Mouse (Mus musculus): ENCODE data around the gene Lin7b. TPM values are rescaled to one million over a fixed set of nuclear protein-coding genes. Genes with fewer than 3 reads are reported as not detected.
A peak's percentile ranks its signal among the peaks of the same experiment; 100 is the strongest.
"Not testable (repeated sequence)": the region's sequence is repeated elsewhere in the genome, so short reads cannot be mapped to it uniquely, and the experiment has no call there.

Gene Lin7b
- total RNA-seq, 2 experiments from 2014 or later, result 1.8 to 2.0 TPM

- no peak for DNase-seq (ENCODE audit: low spot score)
- intact Hi-C loops (cut with DNase I), result loop anchor here (2.0 to 5.0 kb wide), 2 partner anchors 36 to 88 kb away; partner anchors contain the start of gene Gys1
Measured at GRCm38 (mm10) chr7:45396787-45397186, 26.4 kb upstream of the Lin7b start.

- intact Hi-C loops (cut with DNase I), result loop anchor here (2.0 to 5.0 kb wide), 2 partner anchors 36 to 88 kb away; partner anchors contain the start of gene Gys1
- not testable (repeated sequence) for DNase-seq (ENCODE audit: low spot score)
Measured at GRCm38 (mm10) chr7:45396337-45396775, 26.0 kb upstream of the Lin7b start.

GRCm38 (mm10) chr7:45395578-45396336 is 25.4 kb upstream of the Lin7b start, which contains the start of gene Snrnp70:
TSS of gene Snrnp70 (minus strand) at chr7:45395742.
- peak; percentile 100 for DNase-seq (ENCODE audit: low spot score)
- intact Hi-C loops (cut with DNase I), result loop anchor here (2.0 to 5.0 kb wide), 3 partner anchors 25 to 87 kb away; partner anchors contain the start of genes Gys1 and Lin7b

GRCm38 (mm10) chr7:45395129-45395541 is 24.8 kb upstream of the Lin7b start:
- no peak for DNase-seq (ENCODE audit: low spot score)
- intact Hi-C loops (cut with DNase I), result loop anchor here (2.0 to 5.0 kb wide), 2 partner anchors 24 to 37 kb away; partner anchors contain the start of genes Gys1 and Lin7b

DNA sequence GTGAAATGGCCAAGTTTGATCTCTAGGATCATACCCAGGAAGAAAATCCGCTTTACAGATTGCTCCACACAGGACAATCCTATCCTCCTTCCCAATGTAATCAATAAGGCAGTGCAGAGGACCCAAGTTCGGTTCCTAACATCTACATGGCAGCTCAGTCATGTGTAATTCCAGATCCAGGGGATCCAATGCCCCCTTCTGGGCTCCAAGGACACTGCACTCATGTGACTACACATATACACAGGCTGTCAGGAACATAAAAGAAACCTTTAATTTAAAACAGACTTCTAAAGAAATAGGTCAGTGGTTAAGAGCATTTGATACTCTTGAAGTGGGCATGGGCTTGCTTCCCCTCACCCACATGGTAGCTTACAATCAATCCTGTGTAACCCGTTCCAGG is 15.7 kb upstream of the Lin7b start:
- DNase-seq (ENCODE audit: low spot score), result no peak
- intact Hi-C loops (cut with DNase I), result no loop called here

GRCm38 (mm10) chr7:45376057-45376456 is 5.7 kb upstream of the Lin7b start:
- intact Hi-C loops (cut with DNase I), result no loop called here

DNA sequence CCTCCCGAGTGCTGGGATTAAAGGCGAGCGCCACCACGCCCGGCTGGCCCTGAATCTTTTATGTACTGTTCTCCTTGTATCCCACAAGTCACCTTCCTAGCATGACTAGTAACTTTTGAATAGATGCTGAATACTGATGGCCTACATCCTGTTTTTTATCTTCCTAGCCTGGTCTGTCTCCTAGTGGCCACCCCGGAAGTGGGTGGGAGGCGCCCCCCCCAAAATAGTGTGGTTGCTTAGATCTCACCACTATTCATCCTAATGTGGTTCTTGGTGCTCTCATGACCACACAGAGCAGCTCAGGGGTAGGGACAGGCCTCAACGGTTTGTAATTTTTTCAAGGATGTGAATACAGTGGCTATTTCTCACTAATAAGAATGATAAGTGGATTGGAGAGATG is 4.2 kb upstream of the Lin7b start:
- intact Hi-C loops (cut with DNase I), result no loop called here
- DNase-seq (ENCODE audit: low spot score), result no peak

More at GRCm38 (mm10) chr7:45376057-45376456, 5.7 kb upstream of the Lin7b start:
- DNase-seq (ENCODE audit: low spot score), result no peak

DNA sequence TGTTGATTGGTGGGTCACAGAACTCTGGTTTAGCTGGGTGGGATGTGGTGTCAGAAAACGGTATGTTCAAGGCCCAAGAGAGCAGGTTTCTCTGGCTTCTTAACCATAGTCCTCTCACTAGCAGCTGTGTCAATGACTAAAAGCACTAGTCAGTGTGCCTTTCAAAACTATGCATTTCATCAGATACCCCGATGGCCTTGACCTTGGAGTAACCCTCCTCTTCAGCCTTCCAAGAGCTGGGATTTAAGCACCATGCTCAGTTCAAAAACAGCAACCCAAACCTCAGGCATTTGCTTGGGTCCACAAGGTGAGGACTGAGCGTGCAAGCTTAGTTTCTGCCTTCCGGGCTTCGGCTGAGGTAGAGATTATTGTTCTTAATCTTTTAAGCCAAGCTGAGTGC is 2.0 kb upstream of the Lin7b start:
- intact Hi-C loops (cut with DNase I), result no loop called here
- DNase-seq (ENCODE audit: low spot score), result no peak

DNA sequence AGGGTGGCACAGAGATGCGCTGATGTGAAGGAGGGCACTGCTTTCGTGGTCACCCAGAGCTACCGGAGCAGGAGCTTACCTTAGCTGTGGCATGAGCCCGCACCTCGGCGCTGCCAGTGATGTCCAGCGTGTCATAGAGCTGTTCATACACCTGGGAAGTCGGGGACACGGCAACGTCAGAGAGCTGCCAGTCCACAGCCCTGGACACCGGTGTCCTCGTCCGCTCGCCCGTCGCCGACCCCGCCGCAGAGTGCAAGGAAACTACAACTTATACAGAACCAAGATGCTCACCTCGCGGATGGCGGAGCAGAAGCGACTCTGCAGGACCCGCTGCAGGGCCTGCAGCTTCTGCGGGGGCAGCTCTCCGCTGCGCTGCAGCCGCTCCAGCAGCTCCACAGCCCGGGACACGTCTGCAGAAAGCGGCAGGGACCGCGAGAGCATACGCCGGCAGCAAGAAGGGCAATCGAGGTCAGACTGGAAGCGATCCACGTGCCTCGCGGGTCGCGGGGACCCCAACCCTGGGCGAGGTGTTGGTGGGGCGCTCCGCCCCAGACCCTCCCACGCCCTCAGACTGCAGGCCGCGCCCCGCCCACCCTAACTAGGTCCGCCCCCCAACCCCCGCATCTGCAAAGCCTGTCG is 428 bp downstream of the Lin7b start:
- intact Hi-C loops (cut with DNase I), result loop anchor here (2.0 kb wide), 2 partner anchors 25 to 69 kb away; partner anchors contain the start of gene Snrnp70
- DNase-seq (ENCODE audit: low spot score), result no peak

GRCm38 (mm10) chr7:45369022-45369745 is 1.2 kb downstream of the Lin7b start:
- DNase-seq (ENCODE audit: low spot score), result no peak
- intact Hi-C loops (cut with DNase I), result loop anchor here (2.0 kb wide), 1 partner anchor 68 kb away; no protein-coding TSS in a partner anchor

- intact Hi-C loops (cut with DNase I), result loop anchor here (2.0 kb wide), 1 partner anchor 67 kb away; no protein-coding TSS in a partner anchor
- DNase-seq (ENCODE audit: low spot score), result no peak
Measured at GRCm38 (mm10) chr7:45368178-45368577, 2.2 kb downstream of the Lin7b start.

DNA sequence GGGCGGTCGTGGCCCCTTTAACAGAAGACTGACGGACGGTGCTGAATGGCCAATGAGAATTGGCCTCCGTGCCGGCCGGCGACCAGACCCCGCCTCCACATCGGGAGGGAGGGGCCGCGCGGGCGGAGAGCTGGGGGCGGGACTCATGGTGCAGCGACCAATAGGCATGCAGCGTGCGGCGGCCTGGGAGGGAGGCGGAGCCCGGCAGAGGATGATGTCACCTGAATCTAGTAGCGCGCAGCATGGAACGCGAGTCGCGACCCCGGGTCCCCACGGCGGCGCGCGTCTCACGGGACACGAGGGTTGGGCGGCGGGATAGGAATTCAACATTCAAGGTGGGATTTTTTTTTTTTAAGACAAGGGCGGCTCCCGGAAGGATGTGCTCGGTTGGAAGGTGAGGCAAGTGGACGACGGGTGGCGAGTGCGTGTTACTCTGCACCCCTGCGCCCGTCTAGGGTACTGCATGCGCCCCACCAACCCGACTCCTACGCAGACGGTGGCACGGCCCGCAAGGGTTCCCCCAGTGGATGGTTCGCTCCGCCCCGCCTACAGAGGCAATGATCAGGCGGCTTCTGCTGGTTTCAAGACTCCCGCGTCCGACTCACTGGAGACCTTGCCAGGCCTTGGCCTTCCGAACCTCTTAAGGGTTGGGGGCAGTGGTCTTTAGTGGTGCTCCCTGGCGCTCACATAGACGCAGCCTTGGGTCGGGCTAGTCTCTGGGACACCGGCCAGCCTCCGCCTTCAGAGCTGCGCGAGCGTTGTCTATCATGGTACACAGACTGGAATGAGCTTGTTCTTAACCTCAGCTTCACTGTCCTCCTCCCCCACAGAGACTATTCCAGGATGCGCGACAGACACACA is 3.1 kb downstream of the Lin7b start:
- intact Hi-C loops (cut with DNase I), result loop anchor here (2.0 kb wide), 1 partner anchor 34 kb away; the partner anchor contains the start of gene Trpm4
- peak; percentile 94 for DNase-seq (ENCODE audit: low spot score)

DNA sequence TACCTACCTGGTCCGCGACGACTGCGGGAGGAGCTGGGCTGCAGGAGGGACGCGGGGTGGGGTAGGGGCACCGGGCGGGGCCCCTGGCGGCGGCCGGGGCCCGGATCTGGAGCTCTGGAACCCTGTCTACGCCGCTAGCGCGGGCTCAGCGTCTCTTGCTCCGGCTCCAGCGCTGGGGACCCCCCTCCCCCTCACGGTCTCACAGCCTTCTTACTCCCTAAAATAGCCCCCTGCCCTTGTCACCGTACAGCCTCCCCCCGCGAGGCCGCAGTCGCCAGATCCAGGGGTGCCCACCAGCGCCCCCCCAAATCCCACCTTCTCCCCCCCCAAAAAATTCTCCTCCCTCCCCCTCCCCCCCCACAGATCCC is 3.7 kb downstream of the Lin7b start, which contains the start of gene Ppfia3:
Gene Ppfia3 (minus strand): TSS at position 368 of the 368 bp plus-strand sequence.
- DNase-seq (ENCODE audit: low spot score), result no peak
- intact Hi-C loops (cut with DNase I), result loop anchor here (2.0 kb wide), 1 partner anchor 34 kb away; the partner anchor contains the start of gene Trpm4

DNA sequence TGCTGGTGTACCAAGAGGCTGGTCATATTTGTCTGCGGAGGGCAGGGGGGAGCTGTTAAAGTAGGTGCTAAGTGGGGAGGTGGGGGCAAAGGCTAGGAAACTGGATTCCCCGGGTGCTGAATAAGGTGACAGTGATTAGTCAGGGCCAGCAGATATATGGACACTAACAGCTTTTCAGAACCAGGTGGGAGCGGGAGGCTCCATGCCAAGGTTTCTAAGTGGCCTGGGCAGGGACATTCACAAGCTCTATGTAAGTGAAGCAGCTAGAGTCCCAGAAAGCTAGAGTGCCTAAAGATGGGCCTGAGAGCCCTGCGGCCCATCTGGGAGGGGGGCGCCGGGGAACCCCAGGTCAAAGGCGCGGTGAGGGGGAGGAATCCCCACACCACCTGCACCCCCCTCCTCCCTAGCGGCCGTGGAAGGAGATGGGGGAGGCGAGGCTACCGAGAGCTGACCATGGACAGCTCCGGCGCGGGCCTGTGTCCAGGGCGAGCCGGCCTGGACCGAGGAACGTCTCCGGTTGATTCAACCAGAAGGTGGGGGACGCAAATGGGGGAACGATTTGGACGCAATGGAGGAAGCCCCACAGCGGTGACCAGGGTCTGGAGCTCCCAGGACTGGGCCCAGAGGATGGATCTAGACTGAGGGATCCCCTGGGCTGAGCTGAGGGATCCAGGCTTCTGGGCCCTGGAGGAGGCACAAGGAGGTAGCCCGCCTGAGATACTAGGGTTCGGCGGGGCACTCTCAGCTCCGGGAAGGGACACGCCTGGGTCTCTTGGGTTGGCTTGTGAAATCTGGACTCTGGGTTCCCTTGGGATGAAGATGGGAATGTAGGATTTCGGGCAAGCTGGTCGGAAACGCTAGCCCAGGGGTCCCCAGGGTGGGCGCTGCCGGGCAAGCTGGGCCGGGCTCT is 4.4 kb downstream of the Lin7b start:
- no peak for DNase-seq (ENCODE audit: low spot score)
- intact Hi-C loops (cut with DNase I), result loop anchor here (2.0 kb wide), 1 partner anchor 33 kb away; the partner anchor contains the start of gene Trpm4

GRCm38 (mm10) chr7:45363983-45364382 is 6.4 kb downstream of the Lin7b start:
- intact Hi-C loops (cut with DNase I), result no loop called here
- DNase-seq (ENCODE audit: low spot score), result no peak

DNA sequence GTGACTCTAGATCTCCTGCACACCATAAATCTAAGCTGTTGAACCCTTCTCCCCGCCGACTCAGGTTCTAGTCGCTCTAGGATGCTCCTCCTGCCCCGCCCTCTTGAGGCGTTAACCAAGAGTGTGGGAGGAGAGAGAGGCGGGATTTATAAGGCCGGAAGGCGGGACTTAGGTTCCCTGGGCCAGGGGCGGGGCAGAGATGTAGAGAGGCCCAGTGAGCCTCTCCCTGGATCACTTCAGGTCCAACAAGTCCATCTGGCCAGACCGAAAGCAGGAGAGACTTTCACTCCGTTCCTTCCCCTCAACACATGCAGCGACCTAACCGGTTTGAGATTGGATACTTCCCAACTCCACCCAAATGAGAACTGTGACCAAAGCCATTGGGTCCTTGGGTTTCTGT is 7.6 kb downstream of the Lin7b start:
- DNase-seq (ENCODE audit: low spot score), result no peak
- intact Hi-C loops (cut with DNase I), result no loop called here

DNA sequence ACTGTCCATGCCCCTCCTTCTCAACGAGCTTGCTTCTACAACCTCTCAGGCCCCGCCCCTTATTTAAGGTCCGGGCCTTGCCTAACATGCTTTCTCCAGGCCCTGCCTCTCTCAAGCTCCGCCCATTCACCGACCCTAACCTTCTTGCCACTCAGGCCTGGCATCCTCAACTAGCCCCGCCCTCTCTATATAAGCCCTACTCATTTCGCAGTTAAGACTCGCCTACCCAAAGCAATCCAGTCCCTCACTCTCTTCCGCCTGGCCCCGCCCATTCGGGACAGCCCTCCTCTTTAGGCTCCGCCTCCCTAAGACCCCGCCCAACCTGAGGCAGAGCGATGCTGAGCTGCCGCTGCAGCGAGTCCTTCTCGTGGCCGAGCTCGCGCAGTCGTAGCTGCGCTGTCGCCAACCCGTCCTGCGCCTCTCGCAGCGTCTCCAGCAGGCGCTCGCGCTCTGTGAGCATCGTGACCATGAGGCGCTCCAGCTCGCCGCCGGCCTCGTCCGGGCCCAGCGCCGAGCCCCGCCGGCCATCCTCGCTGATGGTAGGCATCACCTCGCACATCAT is 9.1 kb downstream of the Lin7b start:
- intact Hi-C loops (cut with DNase I), result no loop called here
- DNase-seq (ENCODE audit: low spot score), result no peak

Data from heart, postnatal 25 days (tissue).